Mouse (Mus musculus) midbrain, embryonic 15.5 days (tissue): ENCODE measurements around the gene Lrrc61. TPM values are rescaled to one million over a fixed set of nuclear protein-coding genes. Genes with fewer than 3 reads are reported as not detected.
A peak's percentile ranks its signal among the peaks of the same experiment; 100 is the strongest.

Experiments used
- ATAC-seq: fragments of 200-750 bp; cut with Nextera tagmentation; replicated peaks from 2 replicates; pipeline ENCODE4 v1.8.0; 2017; ENCODE audit warnings: moderate TSS enrichment
- H3K27ac ChIP-seq: fragments of 300-500 bp; sonication (generic); 2 replicates; pipeline ENCODE4 v1.5.1; 2015; ENCODE audit warnings: mild to moderate bottlenecking, inconsistent platforms
- H3K27me3 ChIP-seq: fragments of 300-500 bp; sonication (generic); replicated peaks from 2 replicates; pipeline ENCODE4 v1.6.1; 2015; ENCODE audit warnings: inconsistent platforms
- H3K36me3 ChIP-seq: fragments of 300-500 bp; sonication (generic); replicated peaks from 2 replicates; pipeline ENCODE4 v1.6.1; 2015; ENCODE audit warnings: inconsistent platforms
- H3K4me1 ChIP-seq: fragments of 300-500 bp; sonication (generic); 2 replicates; pipeline ENCODE4 v1.6.1; 2015; ENCODE audit warnings: inconsistent platforms
- H3K4me2 ChIP-seq: fragments of 300-500 bp; sonication (generic); 2 replicates; pipeline ENCODE4 v1.6.1; 2015; ENCODE audit warnings: inconsistent platforms, mild to moderate bottlenecking, moderate library complexity
- H3K4me3 ChIP-seq: fragments of 300-500 bp; sonication (generic); 2 replicates; pipeline ENCODE4 v1.5.1; 2015; ENCODE audit warnings: mild to moderate bottlenecking, inconsistent platforms
- H3K9ac ChIP-seq: fragments of 300-500 bp; sonication (generic); 2 replicates; pipeline ENCODE4 v1.6.1; 2015; ENCODE audit warnings: mild to moderate bottlenecking, inconsistent platforms
- H3K9me3 ChIP-seq: fragments of 300-500 bp; sonication (generic); 2 replicates; pipeline ENCODE4 v1.6.1; 2016; ENCODE audit warnings: inconsistent platforms
- WGBS: fragments of 180-500 bp; shearing (Covaris S2); methylation state at CpG from one replicate; pipeline ENCODE4 v1.1.7; 2015; ENCODE audit warnings: mixed read lengths; 5-methylcytosine and 5-hydroxymethylcytosine counted together
- polyA plus RNA-seq: library from polyadenylated mRNA; unstranded; fragments of >200 nt; fragmentation: Nextera tagmentation; extraction: Ambion mirVana; gene quantifications from 2 replicates; pipeline ENCODE4 v1.2.1, GENCODE M21; 2015

The Lrrc61 gene
- polyA plus RNA-seq, 1 experiment from 2014 or later = 27.9 TPM

GRCm38 (mm10) chr6:48537105-48537954 lies 17.3 kb upstream of the Lrrc61 start, which contains the start of gene Atp6v0e2:
Atp6v0e2 (plus strand) TSS chr6:48537615.
- no peaks in the 10 kb centered on the region for H3K9me3 ChIP-seq
- peak within 1 kb of the TSS; percentile 92 for H3K4me2 ChIP-seq
- peak within 1 kb of the TSS; percentile 79 for H3K27ac ChIP-seq
- ATAC-seq = peak; percentile 97
- no peaks in the 10 kb centered on the region for H3K27me3 ChIP-seq
- WGBS = 3% methylated on average over 38 of the region's 38 CpGs
- peaks cover 29% of the 10 kb centered on the region for H3K4me1 ChIP-seq
- peaks cover 12% of the 10 kb centered on the region for H3K36me3 ChIP-seq
- peak within 1 kb of the TSS; percentile 83 for H3K9ac ChIP-seq
- H3K4me3 ChIP-seq = peak within 1 kb of the TSS; percentile 71

- H3K4me3 ChIP-seq = peak overlapping the region; percentile 71
- no peak overlapping the region for H3K27ac ChIP-seq
- H3K27me3 ChIP-seq = no peaks in the 10 kb centered on the region
- peak overlapping the region; percentile 83; the same call in 1 of the 2 replicates for H3K9ac ChIP-seq
- peaks cover 29% of the 10 kb centered on the region for H3K4me1 ChIP-seq
- H3K9me3 ChIP-seq = no peaks in the 10 kb centered on the region
- peaks cover 15% of the 10 kb centered on the region for H3K36me3 ChIP-seq
- ATAC-seq = no peak
- peak overlapping the region; percentile 92 for H3K4me2 ChIP-seq
- WGBS = 69% methylated on average over 5 of the region's 5 CpGs
Measured at GRCm38 (mm10) chr6:48538841-48539737, 15.5 kb upstream of the Lrrc61 start.

GRCm38 (mm10) chr6:48539860-48540259 lies 14.7 kb upstream of the Lrrc61 start:
- Histone ChIP-seq H3K27me3 (no peaks in the 10 kb centered on the region), H3K4me1 (peaks cover 29% of the 10 kb centered on the region), H3K9me3 (no peaks in the 10 kb centered on the region), H3K36me3 (peaks cover 15% of the 10 kb centered on the region), H3K9ac (no peak overlapping the region), H3K27ac (no peak overlapping the region), H3K4me3 (no peak overlapping the region), H3K4me2 (no peak overlapping the region)
- ATAC-seq = no peak
- WGBS = 73% methylated on average over 5 of the region's 5 CpGs

GRCm38 (mm10) chr6:48540721-48541120 lies 13.9 kb upstream of the Lrrc61 start:
- ATAC-seq = no peak
- Histone ChIP-seq H3K9me3 (no peaks in the 10 kb centered on the region), H3K4me3 (no peak overlapping the region), H3K4me2 (no peak overlapping the region), H3K27ac (no peak overlapping the region), H3K36me3 (peaks cover 15% of the 10 kb centered on the region), H3K27me3 (no peaks in the 10 kb centered on the region), H3K9ac (no peak overlapping the region), H3K4me1 (peaks cover 29% of the 10 kb centered on the region)
- WGBS = 84% methylated on average over 3 of the region's 3 CpGs

GRCm38 (mm10) chr6:48541560-48542450 lies 12.8 kb upstream of the Lrrc61 start:
- H3K9me3 ChIP-seq = no peaks in the 10 kb centered on the region
- 70% methylated on average over 7 of the region's 7 CpGs for WGBS
- H3K36me3 ChIP-seq = peaks cover 15% of the 10 kb centered on the region
- no peak overlapping the region for H3K4me3 ChIP-seq
- no peak overlapping the region for H3K27ac ChIP-seq
- peaks cover 24% of the 10 kb centered on the region for H3K4me1 ChIP-seq
- no peak overlapping the region for H3K9ac ChIP-seq
- no peak overlapping the region for H3K4me2 ChIP-seq
- H3K27me3 ChIP-seq = no peaks in the 10 kb centered on the region
- ATAC-seq = no peak

- 91% methylated on average over 3 of the region's 3 CpGs for WGBS
- H3K36me3 ChIP-seq = peaks cover 15% of the 10 kb centered on the region
- peaks cover 21% of the 10 kb centered on the region for H3K4me1 ChIP-seq
- H3K4me2 ChIP-seq = no peak overlapping the region
- no peak for ATAC-seq
- H3K9ac ChIP-seq = no peak overlapping the region
- no peak overlapping the region for H3K27ac ChIP-seq
- no peak overlapping the region for H3K4me3 ChIP-seq
- H3K9me3 ChIP-seq = no peaks in the 10 kb centered on the region
- H3K27me3 ChIP-seq = no peaks in the 10 kb centered on the region
Measured at GRCm38 (mm10) chr6:48542631-48543030, 12.0 kb upstream of the Lrrc61 start.

GRCm38 (mm10) chr6:48545251-48545650 lies 9.3 kb upstream of the Lrrc61 start:
- Histone ChIP-seq H3K9me3 (no peaks in the 10 kb centered on the region), H3K9ac (no peak overlapping the region), H3K4me2 (no peak overlapping the region), H3K4me1 (no peaks in the 10 kb centered on the region), H3K36me3 (peaks cover 12% of the 10 kb centered on the region), H3K27me3 (no peaks in the 10 kb centered on the region), H3K4me3 (no peak overlapping the region), H3K27ac (no peak overlapping the region)
- ATAC-seq = no peak
- WGBS = 72% methylated on average over 5 of the region's 5 CpGs

- H3K27me3 ChIP-seq = no peaks in the 10 kb centered on the region; the same call in 1 of the 2 replicates
- H3K4me3 ChIP-seq = no peak overlapping the region
- H3K36me3 ChIP-seq = peaks cover 5% of the 10 kb centered on the region; the same call in 1 of the 2 replicates
- H3K9me3 ChIP-seq = no peaks in the 10 kb centered on the region
- no peak overlapping the region for H3K27ac ChIP-seq
- H3K4me2 ChIP-seq = no peak overlapping the region
- H3K9ac ChIP-seq = no peak overlapping the region
- H3K4me1 ChIP-seq = no peaks in the 10 kb centered on the region
- ATAC-seq = no peak
- 78% methylated on average over 1 of the region's 1 CpGs for WGBS
Measured at GRCm38 (mm10) chr6:48546271-48546670, 8.3 kb upstream of the Lrrc61 start.

- Histone ChIP-seq H3K4me3 (no peak overlapping the region), H3K27me3 (no peaks in the 10 kb centered on the region; the same call in 1 of the 2 replicates), H3K36me3 (0 out of 2 replicates have a peak, but pooled peaks cover 3% of the 10 kb centered on the region), H3K4me2 (no peak overlapping the region), H3K9me3 (no peaks in the 10 kb centered on the region), H3K27ac (no peak overlapping the region), H3K4me1 (no peaks in the 10 kb centered on the region), H3K9ac (no peak overlapping the region)
- 67% methylated on average over 4 of the region's 4 CpGs for WGBS
- no peak for ATAC-seq
Measured at GRCm38 (mm10) chr6:48546858-48547257, 7.7 kb upstream of the Lrrc61 start.

GRCm38 (mm10) chr6:48548314-48548713 lies 6.3 kb upstream of the Lrrc61 start:
- no peaks in the 10 kb centered on the region for H3K4me1 ChIP-seq
- no peaks in the 10 kb centered on the region for H3K9me3 ChIP-seq
- no peak overlapping the region for H3K4me3 ChIP-seq
- no peak overlapping the region for H3K9ac ChIP-seq
- no peak for ATAC-seq
- no peaks in the 10 kb centered on the region; the same call in 1 of the 2 replicates for H3K27me3 ChIP-seq
- no peak overlapping the region for H3K27ac ChIP-seq
- no peak overlapping the region for H3K4me2 ChIP-seq
- H3K36me3 ChIP-seq = no peaks in the 10 kb centered on the region
- 88% methylated on average over 6 of the region's 6 CpGs for WGBS

- peaks cover 21% of the 10 kb centered on the region for H3K4me1 ChIP-seq
- no peak for ATAC-seq
- H3K27ac ChIP-seq = 0 out of 2 replicates have a peak overlapping the region, but pooled peaks have one; percentile 97
- H3K36me3 ChIP-seq = peaks cover 3% of the 10 kb centered on the region; the same call in 1 of the 2 replicates
- H3K9ac ChIP-seq = no peak overlapping the region
- 77% methylated on average over 4 of the region's 4 CpGs for WGBS
- no peak overlapping the region for H3K4me2 ChIP-seq
- no peaks in the 10 kb centered on the region for H3K9me3 ChIP-seq
- H3K27me3 ChIP-seq = no peaks in the 10 kb centered on the region; the same call in 1 of the 2 replicates
- no peak overlapping the region for H3K4me3 ChIP-seq
Measured at GRCm38 (mm10) chr6:48552918-48553317, 1.7 kb upstream of the Lrrc61 start.
